Mouse (Mus musculus) thymus, adult 2 months (tissue): ENCODE results near the gene C3.

Experiments used
- CTCF ChIP-seq: fragments of 200-500 bp; IDR thresholded peaks from 2 replicates; pipeline ENCODE4 v1.5.1; 2012; ENCODE audit warnings: mild to moderate bottlenecking, control low read depth, low read length, moderate library complexity, borderline replicate concordance; ENCODE audit not compliant: control insufficient read depth, poor library complexity, insufficient read depth; ENCODE audit errors: extremely low read depth
- POLR2A ChIP-seq: fragments of 200-500 bp; IDR thresholded peaks from 2 replicates; pipeline ENCODE4 v1.6.1; 2012; ENCODE audit warnings: mild to moderate bottlenecking, low read length, control low read depth, moderate library complexity; ENCODE audit not compliant: control insufficient read depth, poor library complexity, insufficient read depth; ENCODE audit errors: extremely low read depth

DNA sequence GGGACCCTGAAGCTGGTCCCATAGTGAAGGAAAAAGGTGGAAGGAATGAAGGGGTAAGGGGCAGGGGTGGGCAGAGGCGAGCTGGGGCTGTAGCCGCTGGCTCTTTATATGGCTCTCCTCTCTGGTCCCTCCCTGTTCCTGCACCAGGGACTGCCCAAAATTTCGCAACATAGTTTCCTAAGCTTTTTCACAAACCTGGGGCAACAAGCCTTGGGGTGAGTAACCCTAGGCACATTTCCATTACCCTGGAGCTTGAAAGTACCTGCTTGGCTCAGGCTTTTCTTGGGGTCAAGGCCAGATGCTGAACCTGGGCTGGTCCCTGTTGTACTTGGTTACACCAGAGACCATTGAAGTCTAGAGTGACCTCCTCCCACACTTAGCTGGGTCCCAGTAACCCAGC lies at the start of gene C3:
- TF ChIP-seq CTCF (no peak), POLR2A (no peak)
